Comparison of ENCODE assay signal across 16 mouse cellular contexts in genomic region chrX:159677585-159678319, GRCm38 (mm10). TPM values are rescaled to one million over a fixed set of nuclear protein-coding genes. Genes with fewer than 3 reads are reported as not detected.
A peak's percentile ranks its signal among the peaks of the same experiment; 100 is the strongest.
DNase-seq lines count a peak whose midpoint lies in the region; ATAC-seq and TF ChIP-seq lines count a peak whose summit lies in the region.
"Had no signal": no experiment of that assay in that cellular context is flagged by ENCODE, and none has a peak within 500 bp of the region (broad histone marks: within the 10 kb centered on the region; RNA-seq: fewer than 3 reads in every experiment).

No protein-coding gene starts in this region.

- H3K27me3 ChIP-seq in spleen, adult 2 months (ENCODE audit: control insufficient read depth, insufficient read depth, low read length): no peaks in the 10 kb centered on the region
- no peaks in the 10 kb centered on the region for H3K27me3 ChIP-seq in MEL (ENCODE audit: control insufficient read depth in 1 of 2, insufficient read depth in 2 of 2, low read length in 2 of 2)
- H3K27me3 ChIP-seq in forebrain, embryonic 15.5 days: no peaks in the 10 kb centered on the region
- H3K27me3 ChIP-seq: heart, embryonic 15.5 days; hindbrain, embryonic 15.5 days had no signal

- peak overlapping the region; percentile 84 for H3K27ac ChIP-seq in spleen, adult 2 months (ENCODE audit: insufficient read depth, low read length)
- peak overlapping the region; percentile 85 for H3K27ac ChIP-seq in MEL (ENCODE audit: control insufficient read depth, low read depth, low read length)
- no peak overlapping the region for H3K27ac ChIP-seq in forebrain, embryonic 15.5 days (replicated peaks)
- H3K27ac ChIP-seq: gastrocnemius, adult 2 months; heart, embryonic 15.5 days; hindbrain, embryonic 15.5 days; macrophage had no signal

- no peak for TF ChIP-seq CTCF in spleen, adult 2 months (IDR thresholded peaks at IDR 0.05; ENCODE audit: extremely low read depth, insufficient read depth, insufficient read length, insufficient replicate concordance)
- TF ChIP-seq CTCF in MEL (IDR thresholded peaks at IDR 0.05 in 2 of 3, conservative IDR thresholded peaks at IDR 0.05 in 1 of 3; ENCODE audit: control insufficient read depth in 1 of 3, insufficient read depth in 1 of 3, low read depth in 2 of 3, low read length in 3 of 3, poor library complexity in 1 of 3, severe bottlenecking in 1 of 3): peak; percentile 46 to 85 (median 64)

- no peaks in the 10 kb centered on the region for H3K36me3 ChIP-seq in spleen, adult 2 months (ENCODE audit: control insufficient read depth, insufficient read depth, low read length)
- peaks cover 0 to 34% of the 10 kb centered on the region in 2 experiments; a peak in 2 of 4 replicates for H3K36me3 ChIP-seq in MEL (ENCODE audit: control insufficient read depth in 1 of 2, insufficient read depth in 2 of 2, low read length in 2 of 2)
- H3K36me3 ChIP-seq in forebrain, embryonic 15.5 days: no peaks in the 10 kb centered on the region
- H3K36me3 ChIP-seq: heart, embryonic 15.5 days; hindbrain, embryonic 15.5 days had no signal

- TF ChIP-seq POLR2A in spleen, adult 2 months (IDR thresholded peaks at IDR 0.05; ENCODE audit: low read depth, low read length): no peak
- TF ChIP-seq POLR2A in MEL (IDR thresholded peaks at IDR 0.05; ENCODE audit: control insufficient read depth in 1 of 2, insufficient read depth in 1 of 2, low read depth in 1 of 2, low read length in 2 of 2, poor library complexity in 1 of 2): no peak

- H3K9me3 ChIP-seq in MEL (replicated peaks; ENCODE audit: insufficient read depth, low read length): no peaks in the 10 kb centered on the region
- H3K9me3 ChIP-seq in forebrain, embryonic 15.5 days: no peaks in the 10 kb centered on the region
- H3K9me3 ChIP-seq: heart, embryonic 15.5 days; hindbrain, embryonic 15.5 days had no signal

- H3K4me3 ChIP-seq in spleen, adult 2 months (ENCODE audit: extremely low read depth, insufficient read depth, insufficient read length): no peak overlapping the region
- H3K4me3 ChIP-seq in MEL (ENCODE audit: control insufficient read depth in 1 of 2, insufficient read depth in 1 of 2, low read depth in 2 of 2, low read length in 2 of 2): peak overlapping the region in 1 of 2 experiments; percentile 27; a peak in 2 of 4 replicates
- H3K4me3 ChIP-seq in forebrain, embryonic 15.5 days: no peak overlapping the region
- H3K4me3 ChIP-seq: gastrocnemius, adult 2 months; heart, embryonic 15.5 days; hindbrain, embryonic 15.5 days had no signal

- peaks cover 24% of the 10 kb centered on the region; the same call in 1 of the 2 replicates for H3K4me1 ChIP-seq in spleen, adult 2 months (ENCODE audit: control insufficient read depth, insufficient read depth, insufficient read length)
- H3K4me1 ChIP-seq in MEL (ENCODE audit: control insufficient read depth in 1 of 2, insufficient read depth in 2 of 2, low read length in 2 of 2): peaks cover 24 to 27% of the 10 kb centered on the region in 2 experiments
- no peaks in the 10 kb centered on the region for H3K4me1 ChIP-seq in forebrain, embryonic 15.5 days
- H3K4me1 ChIP-seq: heart, embryonic 15.5 days; hindbrain, embryonic 15.5 days had no signal

- no peak overlapping the region for H3K4me2 ChIP-seq in forebrain, embryonic 15.5 days (replicated peaks)
- H3K4me2 ChIP-seq: heart, embryonic 15.5 days; hindbrain, embryonic 15.5 days had no signal

- TF ChIP-seq RAD21 in MEL (IDR thresholded peaks at IDR 0.05; ENCODE audit: low read depth, low read length): peak; percentile 59

- peak; percentile 48 to 58; a peak in 3 of 4 replicates for TF ChIP-seq EP300 in MEL (IDR thresholded peaks at IDR 0.05; ENCODE audit: low read depth in 1 of 2, low read length in 2 of 2)

- no peak overlapping the region for H3K9ac ChIP-seq in MEL (ENCODE audit: control insufficient read depth, low read depth, low read length, poor library complexity, severe bottlenecking)
- no peak overlapping the region for H3K9ac ChIP-seq in forebrain, embryonic 15.5 days (replicated peaks)
- H3K9ac ChIP-seq: heart, embryonic 15.5 days; hindbrain, embryonic 15.5 days had no signal

- WGBS in spleen, adult 2 months: 34% methylated on average over 4 of the region's 4 CpGs
- 75% methylated on average over 4 of the region's 4 CpGs for WGBS in forebrain, embryonic 15.5 days

- ATAC-seq in megakaryocyte progenitor cell, adult 5-6 weeks (replicated peaks; ENCODE audit: poor library complexity): peak; percentile 62
- ATAC-seq in forebrain, embryonic 15.5 days (replicated peaks): no peak

- peaks cover 2% of the 10 kb centered on the region; the same call in 1 of the 2 replicates for H3K79me2 ChIP-seq in MEL (ENCODE audit: control insufficient read depth, insufficient read depth, low read length, poor library complexity)

- no peak for DNase-seq in spleen, adult 2 months (ENCODE audit: low read depth in 1 of 2, low spot score in 2 of 2)
- no peak for DNase-seq in spleen, postnatal 10 days (ENCODE audit: low spot score in 2 of 2)
- DNase-seq in MEL (ENCODE audit: low read depth, low spot score): peak; percentile 83
- peak; percentile 50 for DNase-seq in thymus, postnatal 25 days
- no peak for DNase-seq in kidney, postnatal 36 days
- DNase-seq in cerebellum, postnatal 10 days: no peak
- DNase-seq: adrenal gland, postnatal 36 days; cerebellum, adult 11-12 months; gastrocnemius, adult 2 months; kidney, postnatal 4 days; retina, postnatal 1 day had no signal

TF ChIP-seq in MEL, 35 proteins besides CTCF, POLR2A, EP300 and RAD21:
- TF ChIP-seq JUND (IDR thresholded peaks at IDR 0.05; ENCODE audit: low read depth, low read length) (0 out of 2 replicates have a peak, but pooled peaks have one; percentile 43), GATA1 (IDR thresholded peaks at IDR 0.05; ENCODE audit: low read depth, low read length) (peak; percentile 78), CHD1 (IDR thresholded peaks at IDR 0.05; ENCODE audit: low read depth, low read length) (0 out of 2 replicates have a peak, but pooled peaks have one; percentile 51), POLR2AphosphoS5 (IDR thresholded peaks at IDR 0.05; ENCODE audit: borderline replicate concordance, low read depth, low read length) (no peak), MAZ (IDR thresholded peaks at IDR 0.05; ENCODE audit: low read depth, low read length) (0 out of 2 replicates have a peak, but pooled peaks have one; percentile 19), ZNF384 (IDR thresholded peaks at IDR 0.05; ENCODE audit: low read depth, low read length) (peak; percentile 7; the same call in 1 of the 2 replicates), MEF2A (IDR thresholded peaks at IDR 0.05; ENCODE audit: extremely low read depth, insufficient replicate concordance, low read depth, low read length, poor library complexity, severe bottlenecking) (no peak), ZC3H11A (IDR thresholded peaks at IDR 0.05; ENCODE audit: low read depth, low read length) (peak; percentile 67), TAL1 (IDR thresholded peaks at IDR 0.05; ENCODE audit: low read length) (no peak), MYC (IDR thresholded peaks at IDR 0.05; ENCODE audit: low read depth, low read length) (peak; percentile 37; the same call in 1 of the 2 replicates), MAX (IDR thresholded peaks at IDR 0.05; ENCODE audit: low read length) (peak; percentile 26; the same call in 1 of the 2 replicates), BHLHE40 (IDR thresholded peaks at IDR 0.05; ENCODE audit: borderline replicate concordance, low read depth, low read length) (0 out of 2 replicates have a peak, but pooled peaks have one; percentile 7), RCOR1 (IDR thresholded peaks at IDR 0.05; ENCODE audit: low read depth, low read length) (peak; percentile 58; the same call in 1 of the 2 replicates), NELFE (IDR thresholded peaks at IDR 0.05; ENCODE audit: low read depth, low read length) (no peak; the same call in 1 of the 2 replicates), MYB (IDR thresholded peaks at IDR 0.05; ENCODE audit: low read depth, low read length) (0 out of 2 replicates have a peak, but pooled peaks have one; percentile 15), MAFK (IDR thresholded peaks at IDR 0.05; ENCODE audit: borderline replicate concordance, low read depth, low read length) (peak; percentile 8; the same call in 1 of the 2 replicates), SMC3 (IDR thresholded peaks at IDR 0.05; ENCODE audit: low read depth, low read length) (peak; percentile 66), SIN3A (IDR thresholded peaks at IDR 0.05; ENCODE audit: low read length) (peak; percentile 59; the same call in 1 of the 2 replicates), ELF1 (IDR thresholded peaks at IDR 0.05; ENCODE audit: low read depth, low read length) (no peak), TCF12 (IDR thresholded peaks at IDR 0.05; ENCODE audit: low read depth, low read length) (peak; percentile 64), MXI1 (IDR thresholded peaks at IDR 0.05; ENCODE audit: low read depth, low read length) (peak; percentile 49), ETS1 (IDR thresholded peaks at IDR 0.05; ENCODE audit: low read depth, low read length) (peak; percentile 95)

RNA-seq across cellular contexts. Expression of gene Sh3kbp1, which starts 50.7 kb away (rescaled TPM):
- polyA plus RNA-seq in spleen, adult 2 months (2012; rRNA removed): 30.3 and 33.1 TPM in 2 replicates
- 16.0 and 18.6 TPM in 2 replicates for total RNA-seq in MEL (2012; rRNA removed)
- 10 to 100 TPM in 1 of 2 experiments, not detected in 1; 37.7 TPM for polyA plus RNA-seq in MEL (2012; ENCODE audit: insufficient read depth in 1 of 2, insufficient read length in 2 of 2, low read depth in 1 of 2, low replicate concordance in 2 of 2, missing spikeins in 1 of 2)
- total RNA-seq in megakaryocyte progenitor cell, adult 5-6 weeks (2015): 92.6 and 99.8 TPM in 2 replicates
- 105 and 107 TPM in 2 replicates for total RNA-seq in megakaryocyte progenitor cell, adult 5-6 weeks (2017)
- 51.6 and 53.7 TPM in 2 replicates for polyA plus RNA-seq in forebrain, embryonic 15.5 days (2015; fragmentation: Nextera tagmentation; extraction: Ambion mirVana)

Comparison
In these comparisons a context has a peak if more than half of its experiments do, and no peak if none do; other contexts are left out.
1. DNase-seq: peak in MEL (single experiment) and thymus, postnatal 25 days (single experiment); none in spleen, adult 2 months (0 of 2), spleen, postnatal 10 days (0 of 2), kidney, postnatal 36 days (0 of 2) and cerebellum, postnatal 10 days (0 of 2).